Mouse (Mus musculus) megakaryocyte-erythroid progenitor cell, adult 5-6 weeks (primary cell): ENCODE measurements around the gene Spint1. TPM values are rescaled to one million over a fixed set of nuclear protein-coding genes. Genes with fewer than 3 reads are reported as not detected.

Experiments used
- ATAC-seq: replicated peaks from 2 replicates; pipeline ENCODE4 v1.8.0; 2016; ENCODE audit warnings: mild to moderate bottlenecking, inconsistent platforms; ENCODE audit not compliant: severe bottlenecking, poor library complexity, low FRiP score, low TSS enrichment
- total RNA-seq, 2 experiments: library from RNA; stranded (forward) in 1 of 2; stranded (reverse) in 1 of 2; fragments of 200-1000, 215-1000 nt in 1 of 2; fragments of >200 nt in 1 of 2; fragmentation: Nextera tagmentation in 1 of 2; gene quantifications; 2 replicates each; pipeline ENCODE4 v1.2.3; 2014 to 2017

Gene Spint1
- total RNA-seq, 2 experiments from 2014 or later, result not detected

DNA sequence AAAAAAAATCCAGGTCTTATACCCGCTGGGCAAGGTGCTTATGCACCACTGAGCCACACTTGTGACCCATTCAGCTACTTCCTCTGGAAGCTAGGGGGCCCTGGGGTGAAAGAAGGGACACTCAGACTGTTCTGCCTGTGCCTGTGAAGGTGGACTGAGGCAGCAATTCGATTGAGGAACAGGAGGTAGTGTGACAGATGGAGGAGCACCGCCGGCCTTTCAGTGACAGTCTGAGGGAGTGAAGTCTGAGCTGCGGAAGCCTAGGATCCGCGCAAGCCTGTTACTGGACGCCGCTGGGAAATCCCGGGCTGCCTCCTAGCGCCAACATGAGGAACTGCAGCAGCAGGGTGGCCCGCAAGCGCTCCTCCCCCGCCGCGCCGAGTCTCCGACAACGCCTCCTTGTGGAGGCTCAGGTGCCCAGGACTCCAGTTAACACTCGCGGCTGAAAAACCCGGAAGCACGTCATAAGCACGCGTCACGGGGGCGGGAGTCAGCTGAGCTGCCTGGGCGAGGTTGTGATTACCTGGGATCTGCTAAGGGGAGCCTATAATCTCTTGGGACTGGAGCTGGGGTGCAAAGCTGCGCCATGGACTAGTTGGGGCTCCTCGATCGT lies 51.2 kb downstream of the Spint1 start, which contains the start of gene Vps18:
Gene Vps18 (plus strand): TSS at position 471 of the 613 bp plus-strand sequence.
- ATAC-seq, result peak; percentile 95

DNA sequence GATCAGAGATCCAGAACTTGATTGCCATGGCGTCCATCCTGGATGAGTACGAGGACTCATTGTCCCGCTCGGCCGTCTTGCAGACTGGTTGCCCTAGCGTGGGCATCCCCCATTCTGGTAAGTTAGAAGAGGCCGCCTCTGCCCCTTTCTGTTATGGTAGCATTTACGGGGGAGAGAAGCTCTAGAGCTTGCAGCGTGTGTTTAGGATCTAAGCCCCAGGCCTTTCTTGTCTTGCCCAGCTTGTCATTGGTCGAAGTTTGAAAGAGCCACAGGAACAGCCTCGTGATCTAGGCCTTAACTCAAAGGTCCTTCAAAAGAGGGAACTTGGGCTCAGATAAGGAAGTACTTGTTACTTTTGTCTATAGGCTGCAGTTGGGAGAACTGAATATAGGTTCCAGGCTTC lies 51.9 kb downstream of the Spint1 start:
- 0 out of 2 replicates have a peak, but pooled peaks have one; percentile 14 for ATAC-seq

DNA sequence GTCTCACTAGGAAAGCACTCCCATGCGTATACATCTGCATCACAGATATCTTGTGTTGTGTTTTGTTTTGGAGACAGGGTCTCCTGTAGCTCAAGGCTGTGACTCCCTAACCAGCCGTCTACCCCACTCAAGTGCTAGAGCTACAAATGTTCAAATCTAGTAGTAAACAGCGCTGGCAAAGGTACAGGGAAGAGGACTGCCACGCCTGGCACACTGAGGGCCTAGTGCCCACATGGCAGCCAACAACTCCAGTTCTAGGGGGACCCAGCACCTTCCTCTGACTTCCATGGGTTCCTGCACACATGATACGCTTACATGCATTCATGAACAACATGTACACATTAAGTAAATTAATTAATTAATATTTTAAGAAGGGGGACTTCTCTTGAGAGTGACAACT lies 55.1 kb downstream of the Spint1 start:
- ATAC-seq, result no peak

DNA sequence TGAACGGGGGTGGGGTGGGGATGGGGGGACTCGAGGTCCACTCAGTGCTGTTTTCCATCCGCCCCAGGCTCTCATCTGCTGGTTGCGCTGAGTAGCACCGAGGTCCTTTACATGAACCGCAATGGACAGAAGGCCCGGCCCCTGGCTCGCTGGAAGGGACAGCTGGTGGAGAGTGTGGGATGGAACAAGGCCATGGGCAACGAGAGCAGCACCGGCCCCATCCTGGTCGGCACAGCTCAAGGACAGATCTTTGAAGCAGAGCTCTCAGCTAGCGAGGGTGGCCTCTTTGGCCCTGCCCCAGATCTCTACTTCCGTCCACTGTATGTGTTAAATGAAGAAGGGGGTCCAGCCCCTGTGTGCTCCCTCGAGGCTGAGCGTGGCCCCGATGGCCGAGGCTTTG lies 55.7 kb downstream of the Spint1 start:
- ATAC-seq, result no peak

DNA sequence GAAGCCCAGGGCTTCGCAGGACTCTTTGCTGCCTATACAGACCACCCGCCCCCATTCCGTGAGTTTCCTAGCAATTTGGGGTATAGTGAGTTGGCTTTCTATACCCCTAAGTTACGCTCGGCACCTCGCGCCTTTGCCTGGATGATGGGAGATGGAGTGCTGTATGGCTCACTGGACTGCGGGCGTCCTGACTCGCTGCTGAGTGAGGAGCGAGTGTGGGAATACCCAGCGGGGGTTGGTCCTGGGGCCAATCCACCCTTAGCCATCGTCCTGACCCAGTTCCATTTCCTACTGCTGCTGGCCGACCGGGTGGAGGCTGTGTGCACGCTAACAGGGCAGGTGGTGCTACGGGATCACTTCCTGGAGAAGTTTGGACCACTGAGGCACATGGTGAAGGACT lies 56.1 kb downstream of the Spint1 start:
- no peak for ATAC-seq

DNA sequence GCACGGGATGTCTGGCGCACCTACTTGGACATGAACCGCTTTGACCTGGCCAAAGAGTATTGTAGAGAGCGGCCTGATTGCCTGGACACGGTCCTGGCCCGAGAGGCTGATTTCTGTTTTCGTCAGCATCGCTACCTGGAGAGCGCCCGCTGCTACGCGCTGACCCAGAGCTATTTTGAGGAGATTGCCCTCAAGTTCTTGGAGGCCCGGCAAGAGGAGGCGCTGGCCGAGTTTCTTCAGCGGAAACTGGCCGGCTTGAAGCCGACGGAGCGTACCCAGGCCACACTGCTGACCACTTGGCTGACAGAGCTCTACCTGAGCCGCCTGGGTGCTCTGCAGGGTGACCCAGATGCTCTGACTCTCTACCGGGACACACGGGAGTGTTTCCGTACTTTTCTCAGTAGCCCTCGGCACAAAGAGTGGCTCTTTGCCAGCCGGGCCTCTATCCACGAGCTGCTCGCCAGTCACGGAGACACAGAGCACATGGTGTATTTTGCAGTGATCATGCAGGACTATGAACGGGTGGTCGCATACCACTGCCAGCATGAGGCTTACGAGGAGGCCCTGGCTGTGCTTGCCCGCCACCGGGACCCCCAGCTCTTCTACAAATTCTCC lies 56.7 kb downstream of the Spint1 start:
- no peak for ATAC-seq

DNA sequence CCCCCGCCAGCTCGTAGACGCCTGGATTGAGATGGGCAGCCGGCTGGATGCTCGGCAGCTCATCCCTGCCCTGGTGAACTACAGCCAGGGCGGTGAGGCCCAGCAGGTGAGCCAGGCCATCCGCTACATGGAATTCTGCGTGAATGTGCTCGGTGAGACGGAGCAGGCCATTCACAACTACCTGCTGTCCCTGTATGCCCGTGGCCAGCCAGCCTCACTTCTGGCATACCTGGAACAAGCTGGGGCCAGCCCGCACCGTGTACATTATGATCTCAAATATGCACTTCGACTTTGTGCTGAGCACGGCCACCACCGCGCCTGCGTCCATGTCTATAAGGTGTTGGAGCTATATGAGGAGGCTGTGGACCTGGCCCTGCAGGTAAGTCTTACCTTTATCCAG lies 57.2 kb downstream of the Spint1 start:
- ATAC-seq, result no peak

DNA sequence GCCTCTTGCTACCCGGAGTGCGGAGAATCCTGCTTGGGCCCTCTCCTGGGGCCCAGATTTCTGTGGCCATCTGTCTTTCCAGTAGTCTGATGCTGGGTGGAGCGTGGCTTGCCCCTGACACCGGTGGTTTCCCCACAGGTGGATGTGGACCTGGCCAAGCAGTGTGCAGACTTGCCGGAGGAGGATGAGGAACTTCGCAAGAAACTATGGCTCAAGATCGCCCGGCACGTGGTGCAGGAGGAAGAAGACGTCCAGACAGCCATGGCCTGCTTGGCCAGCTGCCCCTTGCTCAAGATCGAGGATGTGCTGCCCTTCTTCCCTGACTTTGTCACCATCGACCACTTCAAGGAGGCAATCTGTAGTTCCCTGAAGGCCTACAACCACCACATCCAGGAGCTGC lies 59.6 kb downstream of the Spint1 start:
- no peak for ATAC-seq

DNA sequence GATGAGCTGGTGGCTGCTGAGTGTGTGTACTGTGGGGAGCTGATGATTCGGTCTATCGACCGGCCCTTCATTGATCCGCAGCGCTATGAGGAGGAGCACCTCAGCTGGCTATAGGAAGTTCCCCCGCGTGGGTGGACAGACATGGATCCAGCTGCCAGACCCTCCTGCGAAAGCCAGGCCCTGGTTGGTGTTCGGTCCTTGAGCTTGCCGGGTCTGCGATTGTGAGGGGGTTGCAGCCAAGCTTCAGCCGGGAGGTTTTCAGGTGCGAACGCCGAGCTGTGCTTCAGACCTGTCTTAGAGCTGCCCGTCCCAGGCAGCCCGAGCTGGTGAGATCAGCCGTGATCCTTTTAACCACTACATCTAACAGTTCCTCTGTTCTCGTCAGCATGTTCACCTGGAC lies 60.3 kb downstream of the Spint1 start:
- ATAC-seq, result no peak

DNA sequence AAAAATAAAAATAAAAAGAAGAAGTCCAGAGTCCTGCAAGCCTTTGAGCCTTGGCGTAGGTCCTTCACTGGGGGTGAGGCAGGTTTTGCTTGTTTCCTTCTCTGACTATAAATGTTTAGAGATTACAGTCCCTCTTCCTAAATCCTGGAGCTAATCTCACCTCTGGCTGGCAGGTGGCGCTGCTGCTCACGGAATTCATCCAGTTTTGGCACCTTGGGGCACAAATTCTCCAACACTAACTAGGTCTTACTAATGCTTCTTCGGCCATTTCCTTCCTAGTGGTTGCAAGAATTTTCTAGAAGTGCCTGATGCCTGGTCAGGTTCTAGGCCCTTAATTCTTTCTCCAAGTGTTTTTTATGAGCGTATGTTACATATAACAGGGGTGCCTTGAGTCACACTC lies 61.2 kb downstream of the Spint1 start:
- no peak for ATAC-seq

DNA sequence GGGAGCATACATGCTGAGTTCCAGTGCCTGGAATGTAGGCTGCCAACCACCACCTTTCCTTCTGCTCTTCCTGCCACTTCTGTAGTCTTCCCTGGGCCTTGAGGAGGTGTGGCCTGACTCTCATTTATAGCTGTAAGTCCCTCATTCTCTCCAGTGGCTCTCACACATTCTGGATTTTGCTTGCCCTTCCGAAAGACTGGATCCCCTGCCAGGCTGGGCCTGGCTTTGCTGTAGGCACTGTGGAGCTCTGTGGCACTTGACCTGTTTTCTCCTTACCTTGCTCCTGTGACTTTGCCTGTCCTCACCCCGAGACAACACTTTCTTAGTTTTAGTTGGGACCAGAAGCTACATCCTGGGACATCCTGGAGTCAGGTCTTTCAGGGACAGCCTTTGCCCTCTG lies 61.7 kb downstream of the Spint1 start:
- ATAC-seq, result no peak

Other genes with a start within 250 kb of the Spint1 start
- gene Ccdc32, start 208.0 kb upstream of the Spint1 start, total RNA-seq (2014; fragmentation: Nextera tagmentation), result 15.1 and 18.7 TPM in 2 replicates
- 16.6 and 18.7 TPM in 2 replicates for gene Ccdc32, start 208.0 kb upstream of the Spint1 start, total RNA-seq (2017)
- gene Rpusd2, start 202.6 kb upstream of the Spint1 start, total RNA-seq (2014; fragmentation: Nextera tagmentation), result 19.0 and 25.4 TPM in 2 replicates
- 20.1 and 23.0 TPM in 2 replicates for gene Rpusd2, start 202.6 kb upstream of the Spint1 start, total RNA-seq (2017)
- 79.0 and 81.2 TPM in 2 replicates for gene Knl1, start 190.2 kb upstream of the Spint1 start, total RNA-seq (2014; fragmentation: Nextera tagmentation)
- gene Knl1, start 190.2 kb upstream of the Spint1 start, total RNA-seq (2017), result 89.9 and 91.0 TPM in 2 replicates
- gene Rad51, start 124.6 kb upstream of the Spint1 start, total RNA-seq (2014; fragmentation: Nextera tagmentation), result 38.1 and 53.7 TPM in 2 replicates
- gene Rad51, start 124.6 kb upstream of the Spint1 start, total RNA-seq (2017), result 28.4 and 33.1 TPM in 2 replicates
- 40.0 and 58.7 TPM in 2 replicates for gene Rmdn3, start 80.3 kb upstream of the Spint1 start, total RNA-seq (2014; fragmentation: Nextera tagmentation)
- 61.9 and 76.4 TPM in 2 replicates for gene Rmdn3, start 80.3 kb upstream of the Spint1 start, total RNA-seq (2017)
- gene Gchfr, start 69.6 kb upstream of the Spint1 start, total RNA-seq (2014; fragmentation: Nextera tagmentation), result 1.0 TPM in 1 of 2 replicates, not detected in the other
- not detected in 2 replicates for gene Gchfr, start 69.6 kb upstream of the Spint1 start, total RNA-seq (2017)
- not detected in 2 replicates for gene Gm14137, start 62.9 kb upstream of the Spint1 start, total RNA-seq (2014; fragmentation: Nextera tagmentation)
- not detected in 2 replicates for gene Gm14137, start 62.9 kb upstream of the Spint1 start, total RNA-seq (2017)
- 22.5 and 46.2 TPM in 2 replicates for gene Zfyve19, start 28.7 kb upstream of the Spint1 start, total RNA-seq (2014; fragmentation: Nextera tagmentation)
- 29.4 and 35.9 TPM in 2 replicates for gene Zfyve19, start 28.7 kb upstream of the Spint1 start, total RNA-seq (2017)
- gene Dnajc17, start 28.6 kb upstream of the Spint1 start, total RNA-seq (2014; fragmentation: Nextera tagmentation), result 10.3 and 21.8 TPM in 2 replicates
- gene Dnajc17, start 28.6 kb upstream of the Spint1 start, total RNA-seq (2017), result 39.6 and 52.1 TPM in 2 replicates
- not detected in 2 replicates for gene Ppp1r14d, start 7.5 kb upstream of the Spint1 start, total RNA-seq (2014; fragmentation: Nextera tagmentation)
- gene Ppp1r14d, start 7.5 kb upstream of the Spint1 start, total RNA-seq (2017), result not detected in 2 replicates
- gene Rhov, start 33.9 kb downstream of the Spint1 start, total RNA-seq (2014; fragmentation: Nextera tagmentation), result not detected in 2 replicates
- gene Rhov, start 33.9 kb downstream of the Spint1 start, total RNA-seq (2017), result not detected in 2 replicates
- 9.0 and 13.1 TPM in 2 replicates for gene Vps18, start 51.4 kb downstream of the Spint1 start, total RNA-seq (2014; fragmentation: Nextera tagmentation)
- gene Vps18, start 51.4 kb downstream of the Spint1 start, total RNA-seq (2017), result 6.5 and 12.4 TPM in 2 replicates
- not detected in 2 replicates for gene Dll4, start 88.4 kb downstream of the Spint1 start, total RNA-seq (2014; fragmentation: Nextera tagmentation)
- not detected in 2 replicates for gene Dll4, start 88.4 kb downstream of the Spint1 start, total RNA-seq (2017)
- gene Chac1, start 113.9 kb downstream of the Spint1 start, total RNA-seq (2014; fragmentation: Nextera tagmentation), result not detected in 2 replicates
- not detected in 2 replicates for gene Chac1, start 113.9 kb downstream of the Spint1 start, total RNA-seq (2017)
- gene Ino80, start 240.3 kb downstream of the Spint1 start, total RNA-seq (2014; fragmentation: Nextera tagmentation), result 32.2 and 37.9 TPM in 2 replicates
- gene Ino80, start 240.3 kb downstream of the Spint1 start, total RNA-seq (2017), result 21.8 and 22.4 TPM in 2 replicates